Mouse (Mus musculus) large intestine, adult 2 months (tissue): ENCODE results near the gene Ppp1r16b. TPM values are rescaled to one million over a fixed set of nuclear protein-coding genes. Genes with fewer than 3 reads are reported as not detected.
"Not testable (repeated sequence)": the region's sequence is repeated elsewhere in the genome, so short reads cannot be mapped to it uniquely, and the experiment has no call there.

Experiments used
- DNase-seq: peaks from one replicate; pipeline ENCODE4 v3.0.0-alpha.2; 2012; ENCODE audit warnings: low read depth, low spot score
- WGBS: fragments of 180-500 bp; shearing (Covaris S2); methylation state at CpG from one replicate; pipeline ENCODE4 v1.1.7; 2018; 5-methylcytosine and 5-hydroxymethylcytosine counted together
- polyA plus RNA-seq: library from polyadenylated mRNA; depleted of rRNA; stranded (reverse); fragments of >200 nt; gene quantifications from 2 replicates; pipeline ENCODE4 v1.2.3, GENCODE M21; 2012

Ppp1r16b gene
- polyA plus RNA-seq, 1 experiment = 2.7 TPM

DNA sequence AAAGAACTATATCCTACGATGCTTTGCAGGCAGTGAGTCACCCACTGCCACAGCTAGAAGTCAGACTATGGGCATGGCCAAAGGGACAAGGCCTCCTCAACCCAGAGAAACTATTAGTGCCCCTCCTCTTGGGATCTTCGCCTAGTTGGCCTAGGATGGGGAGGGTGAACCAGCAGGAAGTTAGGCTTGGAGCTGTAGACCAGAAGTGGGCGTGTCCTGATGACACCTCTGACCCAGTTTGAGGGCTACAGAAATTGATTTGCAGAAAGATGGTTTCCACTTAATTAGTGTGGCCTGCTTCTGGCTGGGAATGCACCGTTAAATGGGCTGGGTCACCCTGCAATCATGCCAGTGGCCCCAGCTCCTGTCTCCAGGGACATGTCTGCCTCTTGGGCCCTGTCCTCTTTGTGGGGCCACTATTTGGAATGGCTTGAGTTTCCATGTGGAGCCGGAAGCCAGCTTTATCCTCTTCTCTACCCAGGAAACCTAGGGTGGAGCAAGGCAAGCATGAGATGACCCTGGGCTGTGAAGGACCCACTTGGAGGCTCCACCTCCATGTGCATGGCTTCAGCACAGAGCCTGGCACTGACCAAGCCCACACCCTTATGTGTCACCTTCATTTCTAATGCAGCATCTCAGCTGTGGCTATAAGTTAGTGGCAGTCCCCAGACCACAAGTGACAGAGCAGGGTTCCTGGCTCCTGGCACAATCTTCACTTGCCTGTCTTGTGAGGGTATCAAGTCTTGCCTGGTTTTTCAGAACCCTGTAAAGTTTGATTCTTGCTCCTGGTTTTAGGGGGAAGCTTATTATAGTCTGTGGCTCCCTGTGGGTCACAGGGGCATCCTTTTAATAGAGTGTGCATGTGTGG lies 52.6 kb downstream of the Ppp1r16b start:
- DNase-seq = no peak
- 58% methylated on average over 5 of the region's 5 CpGs for WGBS

- WGBS = 65% methylated on average over 12 of the region's 12 CpGs
- no peak for DNase-seq
Observed at GRCm38 (mm10) chr2:158718816-158719549, 53.8 kb downstream of the Ppp1r16b start.

DNA sequence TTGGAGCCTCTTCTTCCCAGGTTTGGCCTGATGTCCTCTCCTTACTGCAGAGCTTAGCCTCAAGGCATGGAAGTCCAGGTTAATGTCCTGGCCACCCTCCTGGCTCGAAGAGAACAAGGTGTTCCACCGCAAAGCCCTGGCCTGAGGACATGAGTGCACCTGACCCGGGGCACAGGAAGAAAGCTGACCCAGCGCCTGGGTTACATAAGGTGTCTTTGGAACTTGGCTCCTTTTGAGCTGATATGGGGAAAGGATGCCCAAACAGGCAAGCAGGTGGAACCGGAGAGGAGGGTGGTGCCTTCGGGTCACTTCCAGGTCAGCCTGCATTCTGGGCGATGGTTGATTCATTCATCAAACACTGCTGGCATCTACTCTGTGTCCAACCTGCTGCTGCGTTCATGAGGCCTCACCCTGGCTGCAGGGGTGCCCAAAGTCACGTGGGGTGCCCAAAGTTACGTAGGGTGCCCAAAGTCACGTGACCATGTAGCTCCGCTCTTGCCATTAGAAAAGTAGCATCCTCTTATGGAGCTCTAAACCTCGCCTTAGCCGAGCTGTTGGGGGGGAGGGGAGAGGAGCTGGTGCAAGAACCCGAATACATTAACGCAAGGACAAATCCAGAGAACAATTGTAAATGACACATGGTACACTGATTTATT lies 55.6 kb downstream of the Ppp1r16b start:
- 72% methylated on average over 16 of the region's 16 CpGs for WGBS
- no peak for DNase-seq

DNA sequence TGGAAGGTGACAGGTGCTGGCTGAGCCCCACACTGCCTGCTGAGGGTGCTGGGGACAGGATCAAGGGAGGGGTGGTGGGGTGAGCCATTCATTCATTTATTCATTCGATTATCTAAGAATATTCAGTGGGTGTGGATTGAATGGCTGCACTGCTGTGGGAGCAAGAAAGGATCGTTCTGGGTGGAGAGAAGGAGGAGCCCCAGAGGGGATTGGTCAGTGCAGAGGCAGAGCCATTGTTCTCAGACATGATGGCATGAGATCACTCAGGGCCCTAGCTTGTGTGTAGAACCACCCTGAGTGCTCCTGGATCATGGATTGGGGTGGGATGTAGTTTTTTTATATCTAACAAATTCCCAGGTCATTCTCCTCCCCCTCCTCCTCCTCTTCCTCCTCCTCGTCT lies 56.3 kb downstream of the Ppp1r16b start:
- DNase-seq = no peak
- 38% methylated on average over 3 of the region's 3 CpGs for WGBS

- DNase-seq = no peak
- 68% methylated on average over 4 of the region's 4 CpGs for WGBS
Observed at GRCm38 (mm10) chr2:158722135-158722534, 56.9 kb downstream of the Ppp1r16b start.

GRCm38 (mm10) chr2:158722991-158723551 lies 57.9 kb downstream of the Ppp1r16b start:
- 38% methylated on average over 6 of the region's 6 CpGs for WGBS
- no peak for DNase-seq

DNA sequence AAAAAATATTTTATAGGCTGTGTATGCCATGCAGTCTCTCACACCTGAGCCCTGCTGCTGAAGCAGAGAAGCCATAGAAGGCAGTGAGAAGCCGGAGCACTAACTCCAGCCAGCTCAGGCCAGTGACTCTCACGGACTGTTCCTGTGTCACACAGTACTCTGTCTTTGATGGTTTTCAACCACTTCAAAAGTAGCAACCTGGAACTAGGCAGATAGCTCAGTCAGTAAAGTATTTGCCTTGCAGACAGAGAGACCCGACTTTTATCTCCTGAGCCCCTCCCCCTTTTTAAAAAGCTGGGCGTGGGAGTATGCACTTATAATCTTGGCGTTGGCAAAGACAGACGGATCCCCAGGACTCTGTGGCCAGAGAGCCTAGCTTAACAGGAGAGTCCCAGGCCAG lies 58.6 kb downstream of the Ppp1r16b start:
- 17% methylated on average over 6 of the region's 6 CpGs for WGBS
- no peak for DNase-seq

DNA sequence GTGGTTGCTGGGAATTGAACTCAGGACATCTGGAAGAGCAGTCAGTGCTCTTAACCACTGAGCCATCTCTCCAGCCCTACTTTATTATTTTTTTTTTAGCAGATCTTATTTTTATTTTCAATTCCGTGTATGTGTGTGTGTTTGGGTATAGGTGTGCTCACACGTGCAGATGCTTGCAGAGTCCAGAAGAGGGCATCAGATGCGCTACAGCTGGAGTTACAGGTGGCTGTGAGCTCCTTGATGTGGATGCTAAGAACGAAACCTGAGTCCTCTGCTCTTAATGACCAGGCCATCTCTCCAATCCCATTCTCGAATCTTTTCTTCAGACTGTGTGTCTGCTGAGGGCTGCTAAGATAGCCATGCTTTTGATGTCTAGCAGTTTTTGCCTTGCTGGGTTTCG lies 61.1 kb downstream of the Ppp1r16b start:
- DNase-seq = no peak
- WGBS = 70% methylated on average over 6 of the region's 6 CpGs

GRCm38 (mm10) chr2:158728061-158728815 lies 63.0 kb downstream of the Ppp1r16b start:
- DNase-seq = no peak
- WGBS = 38% methylated on average over 7 of the region's 7 CpGs

GRCm38 (mm10) chr2:158730896-158731295 lies 65.7 kb downstream of the Ppp1r16b start:
- no peak for DNase-seq
- 69% methylated on average over 3 of the region's 3 CpGs for WGBS

GRCm38 (mm10) chr2:158732521-158732920 lies 67.3 kb downstream of the Ppp1r16b start:
- DNase-seq = no peak
- WGBS = 83% methylated on average over 9 of the region's 9 CpGs

DNA sequence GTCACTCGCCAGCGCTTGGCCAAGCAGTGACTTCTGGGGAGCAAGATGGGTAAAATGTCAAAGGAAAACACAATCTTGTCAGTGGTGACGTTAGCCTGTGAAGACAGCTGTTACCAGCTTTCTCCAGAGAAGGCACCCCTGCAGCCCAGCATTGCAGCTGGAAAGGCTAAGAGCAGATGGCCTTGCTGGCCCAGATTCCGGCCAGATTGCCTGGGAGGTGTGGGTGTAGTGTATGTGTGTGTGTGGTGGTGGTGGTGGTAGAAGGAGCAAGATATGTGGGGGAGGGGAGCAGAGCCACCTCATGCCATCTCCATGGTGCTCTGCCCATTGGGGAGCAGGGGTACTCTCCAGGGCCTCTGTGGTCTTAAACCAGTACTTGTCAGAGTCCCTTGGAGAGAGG lies 67.9 kb downstream of the Ppp1r16b start:
- 74% methylated on average over 4 of the region's 4 CpGs for WGBS

DNA sequence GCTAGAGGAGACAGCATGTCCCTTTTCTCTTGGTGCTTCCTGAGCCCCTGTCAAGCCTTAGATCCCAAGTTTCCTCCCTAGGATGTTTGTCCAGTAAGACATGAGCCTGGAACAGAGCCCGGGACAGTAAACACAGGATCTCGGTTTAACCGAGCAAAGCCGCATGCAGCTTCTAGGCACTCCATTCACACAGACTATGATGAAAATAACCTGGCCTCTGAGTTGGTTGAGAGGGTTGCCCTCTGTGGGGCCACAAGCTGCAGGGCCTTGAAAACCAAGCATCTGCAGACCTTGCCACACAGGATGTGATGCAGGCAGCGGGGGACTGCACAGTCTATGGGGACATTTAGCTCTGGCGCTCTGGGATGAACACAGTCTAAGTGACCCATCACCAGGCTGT lies 68.7 kb downstream of the Ppp1r16b start:
- no peak for DNase-seq
- WGBS = 50% methylated on average over 6 of the region's 6 CpGs

More for the DNA sequence above, 67.9 kb downstream of the Ppp1r16b start:
- DNase-seq = no peak

GRCm38 (mm10) chr2:158734500-158735152 lies 69.4 kb downstream of the Ppp1r16b start:
- 73% methylated on average over 7 of the region's 7 CpGs for WGBS

GRCm38 (mm10) chr2:158735340-158735739 lies 70.1 kb downstream of the Ppp1r16b start:
- DNase-seq = no peak

More at GRCm38 (mm10) chr2:158734500-158735152, 69.4 kb downstream of the Ppp1r16b start:
- no peak for DNase-seq

GRCm38 (mm10) chr2:158736247-158736646 lies 71.0 kb downstream of the Ppp1r16b start:
- DNase-seq = not testable (repeated sequence)
- WGBS = 85% methylated on average over 4 of the region's 4 CpGs

More at GRCm38 (mm10) chr2:158735340-158735739, 70.1 kb downstream of the Ppp1r16b start:
- WGBS = 79% methylated on average over 8 of the region's 8 CpGs

DNA sequence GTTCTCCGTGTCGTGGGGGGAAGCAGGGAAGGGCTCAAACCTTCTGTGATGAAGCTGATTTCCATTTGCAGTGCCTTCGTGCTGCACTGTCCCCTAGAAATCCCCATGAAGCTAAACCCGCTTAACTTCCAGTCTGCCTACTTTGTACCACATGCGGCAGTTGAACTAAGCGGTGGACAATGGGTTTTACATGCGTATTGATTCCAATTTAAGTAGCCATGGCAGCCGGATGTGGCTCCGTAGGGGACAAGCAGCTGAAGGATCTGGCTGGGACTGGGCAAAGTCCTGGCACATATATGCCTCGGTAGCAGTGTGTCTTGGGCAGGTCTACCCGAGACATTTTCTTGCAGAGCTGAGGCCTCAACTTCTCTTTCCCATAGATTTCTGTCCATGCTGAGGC lies 73.4 kb downstream of the Ppp1r16b start:
- WGBS = 88% methylated on average over 11 of the region's 11 CpGs
- DNase-seq = no peak

DNA sequence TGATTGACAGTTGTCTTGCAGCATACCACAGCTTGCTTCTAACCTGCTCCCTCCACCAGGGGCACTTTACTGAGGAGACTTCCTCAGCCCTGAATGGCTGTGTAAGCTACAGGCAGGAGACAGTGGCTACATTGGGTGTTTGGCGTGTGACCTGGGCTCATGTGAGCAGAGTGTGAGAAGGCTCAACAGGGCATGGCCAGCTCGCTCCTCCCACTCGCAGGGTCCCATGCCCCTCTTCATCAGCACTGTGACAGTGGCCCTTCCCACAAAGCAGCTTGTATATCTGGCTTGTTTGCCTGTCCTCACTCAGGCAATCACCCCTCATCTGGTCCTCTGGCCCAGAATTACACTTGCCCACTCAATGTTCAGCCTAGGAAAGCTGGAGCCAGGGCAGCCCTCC lies 73.9 kb downstream of the Ppp1r16b start:
- WGBS = 69% methylated on average over 3 of the region's 3 CpGs

DNA sequence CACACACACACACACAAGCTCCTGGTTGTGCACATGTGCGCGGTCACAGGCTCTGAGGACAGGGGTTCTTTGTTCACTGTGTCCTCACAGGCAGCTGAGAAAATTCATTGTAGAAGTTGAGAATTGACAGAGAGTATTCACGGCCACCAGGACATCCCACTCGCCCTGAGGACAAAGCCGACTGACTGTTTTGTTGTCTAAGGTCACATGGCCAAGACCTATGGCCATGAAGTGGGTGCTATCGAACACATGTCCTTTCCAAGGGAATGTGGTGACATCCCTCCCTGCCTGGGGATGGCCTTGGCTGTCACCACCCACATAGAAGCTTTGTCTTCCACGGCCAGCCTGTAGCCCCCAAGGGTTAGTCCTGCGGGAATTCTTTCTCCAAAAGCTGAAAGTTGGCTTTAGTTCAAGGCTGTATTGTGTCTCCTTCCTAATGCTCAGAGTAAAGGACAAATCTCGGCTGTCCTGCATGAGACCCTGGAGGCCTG lies 75.9 kb downstream of the Ppp1r16b start:
- no peak for DNase-seq
- WGBS = 62% methylated on average over 9 of the region's 9 CpGs

More for the DNA sequence above, 73.9 kb downstream of the Ppp1r16b start:
- DNase-seq = no peak
